Mouse (Mus musculus) heart, embryonic 10.5 days (tissue): ENCODE results near the gene Cntfr. TPM values are rescaled to one million over a fixed set of nuclear protein-coding genes. Genes with fewer than 3 reads are reported as not detected.

Experiments
- polyA plus RNA-seq: library from polyadenylated mRNA; unstranded; fragments of >200 nt; fragmentation: Nextera tagmentation; extraction: Ambion mirVana; gene quantifications from 2 replicates; pipeline ENCODE4 v1.2.1, GENCODE M21; 2016

Gene Cntfr
- polyA plus RNA-seq, 1 experiment from 2014 or later: 8.9 TPM

Other genes with a start within 250 kb of the Cntfr start
- gene Kif24, start 232.2 kb downstream of the Cntfr start, polyA plus RNA-seq: 6.9 and 9.1 TPM in 2 replicates
- gene Nudt2, start 231.9 kb downstream of the Cntfr start, polyA plus RNA-seq: 48.1 and 56.6 TPM in 2 replicates
- gene AI464131, start 194.0 kb downstream of the Cntfr start, polyA plus RNA-seq: 2.9 and 3.2 TPM in 2 replicates
- 1.0 TPM in 1 of 2 replicates, not detected in the other for gene 1110017D15Rik, start 179.8 kb downstream of the Cntfr start, polyA plus RNA-seq
- 1.5 and 2.2 TPM in 2 replicates for gene Fam219a, start 127.6 kb downstream of the Cntfr start, polyA plus RNA-seq
- 1.4 and 1.7 TPM in 2 replicates for gene Dnaic1, start 127.3 kb downstream of the Cntfr start, polyA plus RNA-seq
- 5.3 and 8.9 TPM in 2 replicates for gene Enho, start 56.8 kb downstream of the Cntfr start, polyA plus RNA-seq
- gene Il11ra1, start 2.9 kb upstream of the Cntfr start, polyA plus RNA-seq: 144 and 147 TPM in 2 replicates
- 54.5 and 71.3 TPM in 2 replicates for gene Rpp25l, start 16.4 kb upstream of the Cntfr start, polyA plus RNA-seq
- 143 and 146 TPM in 2 replicates for gene Dctn3, start 26.1 kb upstream of the Cntfr start, polyA plus RNA-seq
- not detected in 2 replicates for gene Arid3c, start 34.1 kb upstream of the Cntfr start, polyA plus RNA-seq
- 52.7 and 69.7 TPM in 2 replicates for gene Galt, start 58.1 kb upstream of the Cntfr start, polyA plus RNA-seq
- gene Sigmar1, start 59.1 kb upstream of the Cntfr start, polyA plus RNA-seq: 79.3 and 97.8 TPM in 2 replicates
- 38.1 and 39.7 TPM in 2 replicates for gene Ccl27a, start 77.2 kb upstream of the Cntfr start, polyA plus RNA-seq
- gene Gm21541, start 206.5 kb upstream of the Cntfr start, polyA plus RNA-seq: not detected in 2 replicates
- 1.2 and 1.7 TPM in 2 replicates for gene Gm20878, start 244.5 kb upstream of the Cntfr start, polyA plus RNA-seq